8 mouse cellular contexts compared by ENCODE assay signal in the genomic region with DNA sequence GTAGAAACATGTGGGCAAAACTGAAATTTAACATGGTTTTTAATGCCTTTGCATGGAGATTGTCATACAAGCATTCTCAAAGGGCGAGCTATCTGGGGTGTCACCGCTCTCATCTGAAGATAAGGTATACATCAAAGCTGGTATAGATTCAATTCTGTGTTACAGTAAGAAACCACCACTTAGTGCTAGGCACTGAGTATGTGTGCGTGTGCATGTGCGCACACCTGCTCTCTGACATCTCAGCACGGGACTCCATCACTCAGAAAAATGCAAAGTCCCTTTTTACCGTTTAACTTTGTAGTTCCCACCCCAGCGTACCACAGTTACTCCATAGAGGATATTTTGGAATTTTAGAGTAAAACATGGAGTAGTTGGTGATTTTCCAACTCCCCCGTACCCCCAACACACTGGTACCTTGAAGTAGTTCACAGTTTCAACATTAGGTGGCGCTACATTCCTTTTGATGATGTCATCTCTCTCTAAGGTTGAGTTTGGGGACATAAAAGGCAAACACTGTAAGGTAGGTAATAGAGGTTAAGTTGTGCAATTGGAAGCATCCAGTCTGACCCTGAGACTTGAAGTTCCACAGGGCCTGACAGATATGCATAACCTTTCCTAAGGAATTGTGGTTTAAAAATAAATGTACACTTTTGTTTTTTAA.
DNase-seq lines count a peak whose midpoint lies in the region; ATAC-seq lines count a peak whose summit lies in the region.

No protein-coding gene starts in this region.

- H3K36me3 ChIP-seq in heart, embryonic 11.5 days (ENCODE audit: control insufficient read depth, insufficient read depth, low read length), result no peaks in the 10 kb centered on the region
- no peaks in the 10 kb centered on the region for H3K36me3 ChIP-seq in forebrain, embryonic 12.5 days (replicated peaks)
- H3K36me3 ChIP-seq in neural tube, embryonic 12.5 days, result no peaks in the 10 kb centered on the region

- peak; percentile 48 for DNase-seq in heart, adult 8-10 months (ENCODE audit: low spot score)
- peak; percentile 56 for DNase-seq in A20 (ENCODE audit: low read depth, low spot score)
- peak; percentile 23 for DNase-seq in Muller cell, postnatal 12 days (ENCODE audit: inconsistent ontology term)
- peak; percentile 39 for DNase-seq in kidney, postnatal 14 days
- DNase-seq in right cerebral cortex, postnatal 36 days (ENCODE audit: low spot score in 2 of 2), result no peak

- no peak for ATAC-seq in heart, embryonic 11.5 days (replicated peaks; ENCODE audit: insufficient number of reproducible peaks, low FRiP score, low TSS enrichment)
- ATAC-seq in forebrain, embryonic 12.5 days (ENCODE audit: low FRiP score), result peak; percentile 30; the same call in 1 of the 2 replicates
- ATAC-seq in neural tube, embryonic 12.5 days (ENCODE audit: low FRiP score, low read depth), result 0 out of 2 replicates have a peak, but pooled peaks have one; percentile 35

- no peaks in the 10 kb centered on the region for H3K4me1 ChIP-seq in heart, embryonic 11.5 days (ENCODE audit: control insufficient read depth, insufficient read depth, low read length)
- H3K4me1 ChIP-seq in forebrain, embryonic 12.5 days, result peaks cover 24% of the 10 kb centered on the region
- no peaks in the 10 kb centered on the region for H3K4me1 ChIP-seq in neural tube, embryonic 12.5 days

- WGBS in heart, embryonic 11.5 days (ENCODE audit: insufficient replicate concordance), result 64% methylated on average over 9 of the region's 9 CpGs
- WGBS in forebrain, embryonic 12.5 days, result 69% methylated on average over 9 of the region's 9 CpGs
- 73% methylated on average over 9 of the region's 9 CpGs for WGBS in neural tube, embryonic 12.5 days

- no peak overlapping the region for H3K4me2 ChIP-seq in heart, embryonic 11.5 days
- H3K4me2 ChIP-seq in forebrain, embryonic 12.5 days, result no peak overlapping the region
- no peak overlapping the region for H3K4me2 ChIP-seq in neural tube, embryonic 12.5 days (replicated peaks)

- H3K9ac ChIP-seq in heart, embryonic 11.5 days (ENCODE audit: low read depth, low read length), result no peak overlapping the region
- no peak overlapping the region for H3K9ac ChIP-seq in forebrain, embryonic 12.5 days
- no peak overlapping the region for H3K9ac ChIP-seq in neural tube, embryonic 12.5 days

- H3K4me3 ChIP-seq in heart, embryonic 11.5 days (ENCODE audit: low read depth, low read length), result no peak overlapping the region
- no peak overlapping the region for H3K4me3 ChIP-seq in forebrain, embryonic 12.5 days (replicated peaks)
- H3K4me3 ChIP-seq in neural tube, embryonic 12.5 days, result no peak overlapping the region

- H3K9me3 ChIP-seq in heart, embryonic 11.5 days (replicated peaks; ENCODE audit: control insufficient read depth, low read length), result no peaks in the 10 kb centered on the region
- H3K9me3 ChIP-seq in forebrain, embryonic 12.5 days, result no peaks in the 10 kb centered on the region
- H3K9me3 ChIP-seq in neural tube, embryonic 12.5 days, result no peaks in the 10 kb centered on the region

- H3K27ac ChIP-seq in heart, embryonic 11.5 days (ENCODE audit: low read depth, low read length), result no peak overlapping the region
- no peak overlapping the region for H3K27ac ChIP-seq in forebrain, embryonic 12.5 days
- no peak overlapping the region for H3K27ac ChIP-seq in neural tube, embryonic 12.5 days

- H3K27me3 ChIP-seq in heart, embryonic 11.5 days (ENCODE audit: control insufficient read depth, insufficient read depth, low read length), result no peaks in the 10 kb centered on the region
- H3K27me3 ChIP-seq in forebrain, embryonic 12.5 days, result 0 out of 2 replicates have a peak, but pooled peaks cover 2% of the 10 kb centered on the region
- no peaks in the 10 kb centered on the region for H3K27me3 ChIP-seq in neural tube, embryonic 12.5 days (replicated peaks)

Comparison
In these comparisons a context has a peak if more than half of its experiments do, and no peak if none do; other contexts are left out.
1. DNase-seq: peak in heart, adult 8-10 months (single experiment), A20 (single experiment), Muller cell, postnatal 12 days (single experiment) and kidney, postnatal 14 days (single experiment); none in right cerebral cortex, postnatal 36 days (0 of 2).